Mouse (Mus musculus) kidney, embryonic 16.5 days (tissue): ENCODE measurements around the gene Taar1. TPM values are rescaled to one million over a fixed set of nuclear protein-coding genes. Genes with fewer than 3 reads are reported as not detected.

Experiments
- ATAC-seq: fragments of 200-750 bp; cut with Nextera tagmentation; 2 replicates; pipeline ENCODE4 v1.8.0; 2017; ENCODE audit warnings: moderate TSS enrichment; ENCODE audit not compliant: low FRiP score, low TSS enrichment
- H3K27ac ChIP-seq: fragments of 300-500 bp; sonication (generic); 2 replicates; pipeline ENCODE4 v1.5.1; 2014; ENCODE audit warnings: low read length
- H3K27me3 ChIP-seq: fragments of 300-500 bp; sonication (generic); 2 replicates; pipeline ENCODE4 v1.6.1; 2014; ENCODE audit warnings: low read length, control low read depth, mixed read lengths; ENCODE audit not compliant: insufficient read depth
- H3K36me3 ChIP-seq: fragments of 300-500 bp; sonication (generic); 2 replicates; pipeline ENCODE4 v1.6.1; 2014; ENCODE audit warnings: low read length, control low read depth, mixed read lengths; ENCODE audit not compliant: insufficient read depth
- H3K4me1 ChIP-seq: fragments of 300-500 bp; sonication (generic); 2 replicates; pipeline ENCODE4 v1.6.1; 2014; ENCODE audit warnings: low read length, control low read depth, mixed read lengths; ENCODE audit not compliant: insufficient read depth
- H3K4me2 ChIP-seq: fragments of 300-500 bp; sonication (generic); replicated peaks from 2 replicates; pipeline ENCODE4 v1.6.1; 2014; ENCODE audit warnings: low read depth, low read length
- H3K4me3 ChIP-seq: fragments of 300-500 bp; sonication (generic); 2 replicates; pipeline ENCODE4 v1.5.1; 2014; ENCODE audit warnings: mild to moderate bottlenecking, low read length
- H3K9ac ChIP-seq: fragments of 300-500 bp; sonication (generic); replicated peaks from 2 replicates; pipeline ENCODE4 v1.6.1; 2014; ENCODE audit warnings: low read length
- H3K9me3 ChIP-seq: fragments of 300-500 bp; sonication (generic); 2 replicates; pipeline ENCODE4 v1.6.1; 2016; ENCODE audit warnings: low read length, control low read depth
- WGBS: fragments of 180-500 bp; shearing (Covaris S2); extraction: QIAGEN DNeasy Blood & Tissue Kit; methylation state at CpG from one replicate; pipeline ENCODE4 v1.1.7; 2014; 5-methylcytosine and 5-hydroxymethylcytosine counted together
- polyA plus RNA-seq: library from polyadenylated mRNA; unstranded; fragments of >200 nt; fragmentation: Nextera tagmentation; extraction: Ambion mirVana; gene quantifications from 2 replicates; pipeline ENCODE4 v1.2.1, GENCODE M21; 2015

The Taar1 gene
- polyA plus RNA-seq, 1 experiment from 2014 or later, result not detected

- Histone ChIP-seq H3K36me3 (no peaks in the 10 kb centered on the region), H3K27me3 (no peaks in the 10 kb centered on the region), H3K4me2 (no peak overlapping the region), H3K27ac (no peak overlapping the region), H3K9me3 (no peaks in the 10 kb centered on the region), H3K4me1 (peaks cover 13% of the 10 kb centered on the region), H3K4me3 (no peak overlapping the region), H3K9ac (no peak overlapping the region)
- WGBS, result 52% methylated on average over 6 of the region's 6 CpGs
- ATAC-seq, result peak; percentile 66; the same call in 1 of the 2 replicates
Observed at GRCm38 (mm10) chr10:23964921-23965610, 44.9 kb downstream of the Taar1 start.

- Histone ChIP-seq H3K27ac (no peak within 1 kb of the TSS), H3K4me2 (no peak within 1 kb of the TSS)
- WGBS, result 88% methylated on average over 11 of the region's 11 CpGs
Observed at GRCm38 (mm10) chr10:23970656-23971165, 50.6 kb downstream of the Taar1 start, which contains the start of gene Taar5. Gene Taar5, plus strand, starts transcription at chr10:23970706.

More at GRCm38 (mm10) chr10:23970656-23971165, 50.6 kb downstream of the Taar1 start, which contains the start of gene Taar5:
- ATAC-seq, result no peak
- no peaks in the 10 kb centered on the region for H3K9me3 ChIP-seq
- no peaks in the 10 kb centered on the region; the same call in 1 of the 2 replicates for H3K4me1 ChIP-seq
- no peaks in the 10 kb centered on the region for H3K36me3 ChIP-seq
- no peaks in the 10 kb centered on the region for H3K27me3 ChIP-seq
- H3K9ac ChIP-seq, result no peak within 1 kb of the TSS
- no peak within 1 kb of the TSS for H3K4me3 ChIP-seq

Other genes starting within 250 kb of the Taar1 start
- gene Rps12, start 133.1 kb upstream of the Taar1 start, polyA plus RNA-seq, result 128 and 147 TPM in 2 replicates
- 18.0 and 20.7 TPM in 2 replicates for gene Slc18b1, start 123.4 kb upstream of the Taar1 start, polyA plus RNA-seq
- gene Vnn3, start 68.9 kb upstream of the Taar1 start, polyA plus RNA-seq, result 0.13 and 0.14 TPM in 2 replicates
- gene Vnn1, start 25.7 kb upstream of the Taar1 start, polyA plus RNA-seq, result 4.2 and 4.5 TPM in 2 replicates
- not detected in 2 replicates for gene Taar2, start 18.2 kb downstream of the Taar1 start, polyA plus RNA-seq
- gene Taar3, start 29.2 kb downstream of the Taar1 start, polyA plus RNA-seq, result not detected in 2 replicates
- gene Taar4, start 40.1 kb downstream of the Taar1 start, polyA plus RNA-seq, result not detected in 2 replicates
- gene Taar5, start 50.4 kb downstream of the Taar1 start, polyA plus RNA-seq, result 0.26 TPM in 1 of 2 replicates, not detected in the other
- not detected in 2 replicates for gene Taar6, start 65.3 kb downstream of the Taar1 start, polyA plus RNA-seq
- gene Taar7a, start 73.1 kb downstream of the Taar1 start, polyA plus RNA-seq, result not detected in 2 replicates
- gene Taar7b, start 79.6 kb downstream of the Taar1 start, polyA plus RNA-seq, result not detected in 2 replicates
- gene Taar7d, start 106.9 kb downstream of the Taar1 start, polyA plus RNA-seq, result not detected in 2 replicates
- not detected in 2 replicates for gene Taar7e, start 117.3 kb downstream of the Taar1 start, polyA plus RNA-seq
- not detected in 2 replicates for gene Taar7f, start 129.2 kb downstream of the Taar1 start, polyA plus RNA-seq
- not detected in 2 replicates for gene Taar8a, start 156.1 kb downstream of the Taar1 start, polyA plus RNA-seq
- gene Taar8b, start 171.9 kb downstream of the Taar1 start, polyA plus RNA-seq, result not detected in 2 replicates
- not detected in 2 replicates for gene Taar8c, start 181.6 kb downstream of the Taar1 start, polyA plus RNA-seq
- not detected in 2 replicates for gene Taar9, start 189.2 kb downstream of the Taar1 start, polyA plus RNA-seq
- gene Stx7, start 228.9 kb downstream of the Taar1 start, polyA plus RNA-seq, result 127 and 146 TPM in 2 replicates